Mouse (Mus musculus): ENCODE results near the gene Ncam2. TPM values are rescaled to one million over a fixed set of nuclear protein-coding genes. Genes with fewer than 3 reads are reported as not detected.

The Ncam2 gene
- total RNA-seq (2021) = 1 to 10 TPM in 1 of 2 experiments, under 1 TPM in 1; 0.59 to 1.3 TPM
- long read RNA-seq, experiment 1 = 0 reads
- long read RNA-seq, experiment 2 = 0 reads

GRCm38 (mm10) chr16:81200201-81201071, at the start of gene Ncam2:
Gene Ncam2 (plus strand): TSS chr16:81200697.
- DNase-seq = peak; percentile 61

DNA sequence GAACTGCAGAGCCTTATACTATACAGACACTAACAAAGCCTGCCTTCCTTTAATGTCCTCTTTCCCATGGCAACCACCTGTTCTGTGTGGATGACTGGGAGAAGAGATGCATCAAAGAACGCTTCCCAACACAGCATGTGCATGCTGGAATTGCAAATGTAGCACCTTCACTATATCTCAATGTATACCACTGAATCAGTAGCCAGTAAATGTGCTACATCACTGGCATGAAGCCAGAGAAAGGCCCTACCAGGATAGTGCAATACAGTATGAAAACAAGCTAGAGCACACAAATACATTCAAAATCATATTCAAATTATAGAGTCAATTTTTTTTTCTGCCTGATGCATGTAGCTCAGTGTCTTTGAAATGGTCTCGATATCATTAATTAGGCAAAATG, 29.7 kb upstream of the Ncam2 start:
- DNase-seq = no peak

- DNase-seq = peak; percentile 24
Observed at GRCm38 (mm10) chr16:81175302-81175943, 25.1 kb upstream of the Ncam2 start.

- DNase-seq = no peak
Observed at GRCm38 (mm10) chr16:81179801-81180200, 20.7 kb upstream of the Ncam2 start.

DNA sequence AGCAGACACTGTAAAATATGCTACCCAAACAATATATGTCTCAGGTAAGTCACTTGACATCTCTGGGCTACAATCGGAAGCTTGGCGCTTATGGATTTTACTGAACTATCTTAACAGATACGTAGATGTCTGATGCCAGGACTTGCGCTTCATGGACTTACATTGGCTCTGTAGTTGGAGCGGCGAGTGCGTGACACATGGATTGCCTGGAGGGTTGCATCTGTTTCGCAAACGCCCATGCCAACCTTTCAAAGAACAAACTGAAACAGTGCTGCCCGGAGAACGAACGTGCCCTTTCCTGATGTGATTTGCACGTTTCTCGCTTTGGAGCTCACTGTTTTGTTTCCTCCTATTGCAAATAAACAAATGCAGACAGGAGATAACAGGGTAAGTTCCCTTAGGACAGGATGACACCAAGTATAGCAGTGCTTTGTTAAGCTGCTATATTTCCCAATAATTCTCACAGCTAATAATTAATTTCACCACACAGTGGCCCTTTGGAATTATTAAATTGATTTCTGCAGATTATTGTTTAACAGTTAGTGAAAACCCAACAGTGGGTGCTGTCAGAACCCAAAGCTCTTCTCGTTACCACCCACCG, 12.8 kb upstream of the Ncam2 start:
- no peak for DNase-seq

DNA sequence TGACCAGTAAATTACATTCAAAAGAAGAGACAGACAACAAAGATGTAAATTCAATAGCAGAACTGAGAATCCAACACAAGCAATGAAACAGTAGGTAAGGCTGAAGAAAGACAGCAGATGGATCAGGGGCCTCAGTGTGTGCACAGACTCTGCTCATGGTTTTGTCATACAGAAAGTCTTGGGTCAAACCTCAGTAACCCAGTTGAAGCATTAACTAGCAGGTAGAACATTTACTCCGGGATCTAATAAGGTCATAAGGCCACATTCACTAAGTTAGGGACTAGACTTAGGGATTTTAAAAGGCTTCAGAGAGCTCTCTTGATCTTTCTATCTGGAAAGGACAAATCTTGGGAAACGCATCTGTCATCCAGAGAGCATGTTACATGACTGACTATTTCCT, 8.9 kb upstream of the Ncam2 start:
- DNase-seq = no peak

- DNase-seq = no peak
Observed at GRCm38 (mm10) chr16:81192607-81193006, 7.9 kb upstream of the Ncam2 start.

- DNase-seq = no peak
Observed at GRCm38 (mm10) chr16:81199467-81199866, 1.0 kb upstream of the Ncam2 start.

DNA sequence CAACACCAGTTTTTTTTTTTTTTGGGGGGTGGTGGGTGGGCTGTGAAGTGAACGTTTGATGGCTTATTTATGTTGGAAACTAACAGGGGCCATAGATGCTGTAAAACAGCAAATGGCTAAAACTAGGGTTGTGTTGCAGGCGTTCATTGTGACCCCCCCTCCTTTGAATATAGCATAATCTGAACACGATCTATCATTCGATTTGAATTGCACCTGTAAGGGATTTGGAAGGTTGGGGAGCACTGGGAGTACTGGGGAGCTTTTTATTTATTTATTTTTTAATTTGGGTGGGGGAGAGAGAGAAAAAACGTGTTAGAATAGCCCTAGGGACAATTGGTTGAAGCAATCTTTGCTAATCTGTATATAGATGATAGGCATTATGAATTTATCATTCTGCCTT, 974 bp downstream of the Ncam2 start:
- no peak for DNase-seq

DNA sequence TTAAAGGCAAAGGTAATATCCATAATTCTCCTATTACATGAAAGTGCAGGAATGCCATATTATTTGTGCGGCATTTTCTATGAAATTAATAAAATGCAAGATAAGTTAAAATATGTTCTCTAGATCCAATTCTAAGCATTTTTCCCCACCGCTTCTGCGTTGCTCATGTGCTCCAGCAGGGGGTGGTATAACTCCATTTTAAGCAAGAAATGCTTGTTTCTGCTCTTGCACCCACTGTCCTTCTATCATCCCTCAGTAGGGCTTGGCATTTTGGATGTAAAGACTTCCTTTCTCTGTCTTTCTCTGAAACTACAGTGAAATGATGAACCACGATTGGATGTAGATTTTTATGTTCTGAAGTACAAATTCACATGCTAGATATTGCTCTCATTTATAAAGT, 1.5 kb downstream of the Ncam2 start:
- peak; percentile 6 for DNase-seq

GRCm38 (mm10) chr16:81202721-81203161, 2.2 kb downstream of the Ncam2 start:
- DNase-seq = no peak

- DNase-seq = no peak
Observed at GRCm38 (mm10) chr16:81204405-81205034, 4.0 kb downstream of the Ncam2 start.

- no peak for DNase-seq
Observed at GRCm38 (mm10) chr16:81221176-81221575, 20.7 kb downstream of the Ncam2 start.

- DNase-seq = no peak
Observed at GRCm38 (mm10) chr16:81223841-81224240, 23.3 kb downstream of the Ncam2 start.

- DNase-seq = no peak
Observed at GRCm38 (mm10) chr16:81224253-81224652, 23.8 kb downstream of the Ncam2 start.

GRCm38 (mm10) chr16:81254875-81255274, 54.4 kb downstream of the Ncam2 start:
- no peak for DNase-seq

GRCm38 (mm10) chr16:81260429-81260828, 59.9 kb downstream of the Ncam2 start:
- DNase-seq = no peak

DNA sequence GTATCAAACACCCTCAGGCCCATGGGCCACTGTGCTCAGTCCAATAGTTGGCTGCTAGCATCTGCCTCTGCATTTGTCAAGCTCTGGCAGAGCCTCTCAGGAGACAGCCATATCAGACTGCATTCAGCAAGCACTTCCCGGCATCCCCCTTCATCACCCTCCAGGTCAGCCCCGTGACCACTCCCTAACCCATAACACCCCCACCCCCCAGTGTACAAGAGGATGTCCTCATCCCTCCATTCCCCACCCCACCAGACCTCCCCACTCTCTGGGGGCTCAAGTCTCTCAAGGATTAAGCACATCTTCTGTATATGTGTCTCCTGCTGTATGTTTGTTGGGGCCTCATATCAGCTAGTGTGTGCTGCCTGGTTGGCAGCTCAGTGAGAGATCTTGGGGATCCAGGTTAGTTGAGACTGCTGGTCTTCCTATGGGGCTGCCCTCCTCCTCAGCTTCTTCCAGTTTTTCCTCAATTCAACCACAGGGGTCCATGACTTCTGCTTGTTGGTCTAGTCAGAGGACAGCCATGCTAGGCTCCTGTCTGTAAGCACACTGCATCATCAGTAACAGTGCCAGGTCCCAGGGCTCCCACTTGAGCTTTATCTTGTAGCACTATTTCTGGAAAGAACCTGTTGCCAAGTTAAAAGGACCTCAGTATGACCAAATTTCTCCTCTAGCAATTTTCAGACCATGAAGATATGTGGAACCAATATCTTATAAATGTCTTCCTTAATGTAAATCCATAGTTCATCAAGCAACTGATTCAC, 73.3 kb downstream of the Ncam2 start:
- DNase-seq = no peak

DNA sequence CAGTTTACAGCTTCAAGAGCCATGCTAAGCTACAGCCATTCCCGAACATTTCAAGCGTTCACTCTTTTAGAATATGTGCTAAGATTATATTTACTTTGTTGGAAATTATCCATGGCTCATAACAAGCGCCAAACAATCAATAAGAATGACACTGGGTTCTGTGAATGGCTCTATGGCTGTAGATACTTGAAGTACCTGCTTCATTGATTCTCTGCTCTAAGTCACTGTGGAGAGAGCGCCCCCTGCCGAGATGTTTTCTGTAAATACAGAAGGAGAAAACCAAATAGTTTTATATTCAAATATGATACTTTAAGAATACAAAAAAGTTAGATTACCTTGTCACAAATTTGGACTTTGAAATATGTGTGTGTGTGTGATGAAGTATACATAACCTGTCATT, 83.7 kb downstream of the Ncam2 start:
- DNase-seq = peak; percentile 30

- no peak for DNase-seq
Observed at GRCm38 (mm10) chr16:81284859-81285837, 84.7 kb downstream of the Ncam2 start.

DNA sequence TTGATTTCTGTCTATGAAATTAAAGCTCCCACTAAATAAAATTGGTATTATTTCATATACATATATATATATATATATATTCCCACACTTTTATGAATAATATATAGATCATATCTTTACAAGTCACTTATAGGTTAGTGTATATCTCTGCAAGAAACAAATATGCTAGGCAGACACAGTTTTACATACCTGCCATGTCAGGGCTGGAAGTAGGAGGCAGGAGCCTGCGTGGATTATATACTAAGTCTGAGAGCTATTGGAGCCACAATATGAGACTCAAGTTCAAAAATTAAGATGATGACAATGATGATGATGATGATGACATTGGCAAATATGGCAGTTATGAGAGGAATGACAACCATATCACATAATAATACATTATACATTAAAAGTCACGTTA, 85.4 kb downstream of the Ncam2 start:
- no peak for DNase-seq

All from gastrocnemius, postnatal 10 days (tissue).